Mouse (Mus musculus) kidney, adult 2 months (tissue): ENCODE data around the gene Fam122a. TPM values are rescaled to one million over a fixed set of nuclear protein-coding genes. Genes with fewer than 3 reads are reported as not detected.

Experiments
- DNase-seq: peaks from one replicate; pipeline ENCODE4 v3.0.0; 2021
- H3K27ac ChIP-seq: fragments of 200-500 bp; 2 replicates; pipeline ENCODE4 v1.5.1; 2012; ENCODE audit warnings: low read depth, low read length, control low read depth, inconsistent platforms; ENCODE audit not compliant: insufficient read depth
- H3K27me3 ChIP-seq: fragments of 200-500 bp; replicated peaks from 2 replicates; pipeline ENCODE4 v1.6.1; 2012; ENCODE audit warnings: mild to moderate bottlenecking, moderate library complexity, low read length, inconsistent platforms; ENCODE audit not compliant: control insufficient read depth, insufficient read depth
- H3K36me3 ChIP-seq: fragments of 200-500 bp; 2 replicates; pipeline ENCODE4 v1.6.1; 2012; ENCODE audit warnings: mild to moderate bottlenecking, moderate library complexity, low read length, inconsistent platforms; ENCODE audit not compliant: control insufficient read depth, insufficient read depth
- H3K4me1 ChIP-seq: fragments of 200-500 bp; 2 replicates; pipeline ENCODE4 v1.6.1; 2011; ENCODE audit warnings: low read length; ENCODE audit not compliant: control insufficient read depth, insufficient read depth
- H3K4me3 ChIP-seq: fragments of 200-500 bp; 2 replicates; pipeline ENCODE4 v1.5.1; 2011; ENCODE audit warnings: mild to moderate bottlenecking, low read depth, low read length, control low read depth; ENCODE audit not compliant: insufficient read depth
- CTCF ChIP-seq: fragments of 200-500 bp; conservative IDR thresholded peaks from 2 replicates; pipeline ENCODE4 v1.5.1; 2011; ENCODE audit warnings: low read depth, mild to moderate bottlenecking, control low read depth, low read length, moderate library complexity, mixed read lengths; ENCODE audit not compliant: insufficient read depth, insufficient read length
- POLR2A ChIP-seq: fragments of 200-500 bp; IDR thresholded peaks from one replicate; pipeline ENCODE4 v1.6.1; 2011; ENCODE audit warnings: low read depth, low read length, control low read depth
- WGBS: fragments of 180-500 bp; shearing (Covaris S2); methylation state at CpG from one replicate; pipeline ENCODE4 v1.1.7; 2018; 5-methylcytosine and 5-hydroxymethylcytosine counted together
- polyA plus RNA-seq: library from polyadenylated mRNA; depleted of rRNA; stranded (reverse); fragments of >200 nt; gene quantifications from 2 replicates; pipeline ENCODE4 v1.2.3, GENCODE M21; 2012

Fam122a gene
- polyA plus RNA-seq, 1 experiment = 31.3 TPM

GRCm38 (mm10) chr19:24502736-24503421 is 25.7 kb upstream of the Fam122a start:
- 84% methylated on average over 10 of the region's 10 CpGs for WGBS
- TF ChIP-seq POLR2A = no peak
- TF ChIP-seq CTCF = no peak
- no peak for DNase-seq
- Histone ChIP-seq H3K27me3 (no peaks in the 10 kb centered on the region), H3K4me1 (no peaks in the 10 kb centered on the region), H3K27ac (no peak overlapping the region), H3K36me3 (no peaks in the 10 kb centered on the region), H3K4me3 (no peak overlapping the region)

- Histone ChIP-seq H3K27ac (no peak overlapping the region), H3K4me1 (no peaks in the 10 kb centered on the region), H3K27me3 (no peaks in the 10 kb centered on the region), H3K4me3 (no peak overlapping the region), H3K36me3 (no peaks in the 10 kb centered on the region)
- TF ChIP-seq CTCF = no peak
- TF ChIP-seq POLR2A = no peak
- no peak for DNase-seq
These were observed 24.4 kb upstream of the Fam122a start for GRCm38 (mm10) chr19:24501525-24501924.

- WGBS = 90% methylated on average over 5 of the region's 5 CpGs
- no peaks in the 10 kb centered on the region for H3K36me3 ChIP-seq
- no peak for TF ChIP-seq POLR2A
- no peak overlapping the region for H3K27ac ChIP-seq
- DNase-seq = no peak
- no peaks in the 10 kb centered on the region for H3K4me1 ChIP-seq
- no peak overlapping the region for H3K4me3 ChIP-seq
- H3K27me3 ChIP-seq = no peaks in the 10 kb centered on the region
These were observed 23.3 kb upstream of the Fam122a start for GRCm38 (mm10) chr19:24500431-24500830.

GRCm38 (mm10) chr19:24499291-24499690 is 22.1 kb upstream of the Fam122a start:
- DNase-seq = peak; percentile 64
- Histone ChIP-seq H3K4me3 (no peak overlapping the region), H3K27ac (no peak overlapping the region), H3K36me3 (no peaks in the 10 kb centered on the region), H3K4me1 (no peaks in the 10 kb centered on the region), H3K27me3 (no peaks in the 10 kb centered on the region)
- TF ChIP-seq CTCF (no peak), POLR2A (no peak)
- 65% methylated on average over 3 of the region's 3 CpGs for WGBS

GRCm38 (mm10) chr19:24493887-24494286 is 16.7 kb upstream of the Fam122a start:
- WGBS = 79% methylated on average over 4 of the region's 4 CpGs
- Histone ChIP-seq H3K36me3 (no peaks in the 10 kb centered on the region), H3K4me3 (no peak overlapping the region), H3K4me1 (no peaks in the 10 kb centered on the region), H3K27me3 (no peaks in the 10 kb centered on the region), H3K27ac (no peak overlapping the region)
- TF ChIP-seq POLR2A (no peak), CTCF (no peak)
- no peak for DNase-seq

GRCm38 (mm10) chr19:24491824-24492223 is 14.7 kb upstream of the Fam122a start:
- no peak for TF ChIP-seq CTCF
- no peak for TF ChIP-seq POLR2A
- Histone ChIP-seq H3K36me3 (no peaks in the 10 kb centered on the region), H3K4me3 (no peak overlapping the region), H3K4me1 (no peaks in the 10 kb centered on the region), H3K27me3 (no peaks in the 10 kb centered on the region), H3K27ac (no peak overlapping the region)
- DNase-seq = no peak
- 77% methylated on average over 3 of the region's 3 CpGs for WGBS

- TF ChIP-seq POLR2A (no peak), CTCF (no peak)
- Histone ChIP-seq H3K4me3 (no peak overlapping the region), H3K4me1 (no peaks in the 10 kb centered on the region), H3K27ac (no peak overlapping the region), H3K27me3 (no peaks in the 10 kb centered on the region), H3K36me3 (no peaks in the 10 kb centered on the region)
- DNase-seq = no peak
- 79% methylated on average over 5 of the region's 5 CpGs for WGBS
These were observed 13.1 kb upstream of the Fam122a start for GRCm38 (mm10) chr19:24490275-24490674.
